Mouse (Mus musculus): Measurements from ENCODE around the gene Snx13.

- TF ChIP-seq EP300 (IDR thresholded peaks at IDR 0.05; ENCODE audit: insufficient read depth, low read depth, low read length), result no peak
- TF ChIP-seq CTCF (IDR thresholded peaks at IDR 0.05; ENCODE audit: low read depth, low read length), result no peak
- TF ChIP-seq POLR2A (IDR thresholded peaks at IDR 0.05; ENCODE audit: insufficient read depth, low read length), result no peak
Observed at GRCm38 (mm10) chr12:35047320-35048225, 587 bp downstream of the Snx13 start.

Data from ES-Bruce4 (cell line).